Mouse (Mus musculus): Measurements from ENCODE around the gene Slc38a6.

DNA sequence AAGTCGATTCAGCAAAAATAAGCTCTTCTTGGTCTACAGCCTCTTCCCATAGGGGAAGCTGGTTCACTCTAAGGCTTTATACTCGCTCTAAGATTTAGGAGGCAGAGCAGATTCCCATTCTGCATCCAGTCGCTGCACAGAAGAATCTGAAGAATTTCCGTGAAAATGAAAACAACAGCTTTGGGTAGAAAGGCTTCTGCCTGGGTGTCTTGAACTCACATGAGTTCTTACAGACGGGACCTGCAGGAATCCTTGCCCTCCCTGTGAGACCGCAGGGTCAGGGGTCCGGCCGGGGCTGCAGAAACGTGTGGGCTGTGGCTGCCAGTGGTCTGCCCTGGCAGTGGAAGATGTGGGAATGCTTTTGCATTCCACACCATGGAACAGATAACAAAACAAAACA lies 64.4 kb downstream of the Slc38a6 start:
- TF ChIP-seq POLR2A (IDR thresholded peaks at IDR 0.05; ENCODE audit: insufficient read depth, low read length) (no peak), CTCF (IDR thresholded peaks at IDR 0.05; ENCODE audit: low read depth, low read length) (no peak)
